Mouse (Mus musculus): ENCODE data around the gene Gm3047.
"Not testable (repeated sequence)": the region's sequence is repeated elsewhere in the genome, so short reads cannot be mapped to it uniquely, and the experiment has no call there.

The Gm3047 gene

GRCm38 (mm10) chr14:4555105-4555504 lies at the start of gene Gm3047:
Gene Gm3047, plus strand, starts transcription at chr14:4555405.
- DNase-seq: not testable (repeated sequence)

All from lung, postnatal 14 days (tissue).